Mouse (Mus musculus): ENCODE measurements around the gene Foxq1.

DNA sequence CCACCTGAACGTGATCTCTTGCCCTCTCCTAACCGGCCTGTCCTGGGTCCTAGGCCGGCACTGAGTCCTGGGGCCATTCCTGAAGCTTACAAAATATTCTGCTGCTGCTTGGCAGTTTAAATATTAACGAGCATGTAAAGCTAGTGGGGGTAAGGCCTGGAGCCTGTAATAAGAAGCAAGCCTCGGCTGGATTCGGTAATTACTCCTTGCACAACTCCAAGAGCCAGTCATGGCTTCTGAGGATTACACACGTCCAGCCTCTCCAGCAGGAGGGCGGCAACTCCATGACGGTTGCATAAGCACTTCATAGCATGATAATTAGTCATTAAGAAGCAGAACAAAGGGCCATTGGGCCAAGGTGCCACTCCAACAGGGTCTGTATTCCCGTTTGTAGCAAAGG, 22.5 kb downstream of the Foxq1 start:
- TF ChIP-seq POLR2A (IDR thresholded peaks at IDR 0.05; ENCODE audit: low read depth, low read length), result no peak
- no peak for TF ChIP-seq CTCF (IDR thresholded peaks at IDR 0.05; ENCODE audit: borderline replicate concordance, insufficient read depth, low read length)

Data from embryonic fibroblast, embryonic 13.5 days (primary cell).